Mouse (Mus musculus) heart, embryonic 11.5 days (tissue): Measurements from ENCODE around the gene Mfsd2a. TPM values are rescaled to one million over a fixed set of nuclear protein-coding genes. Genes with fewer than 3 reads are reported as not detected.

Experiments used
- ATAC-seq: fragments of 200-750 bp; cut with Nextera tagmentation; replicated peaks from 2 replicates; pipeline ENCODE4 v1.8.0; 2017; ENCODE audit warnings: moderate library complexity; ENCODE audit not compliant: insufficient number of reproducible peaks, low FRiP score, low TSS enrichment
- H3K27ac ChIP-seq: fragments of 300-500 bp; sonication (generic); 2 replicates; pipeline ENCODE4 v1.5.1; 2014; ENCODE audit warnings: mild to moderate bottlenecking, low read depth, low read length
- H3K27me3 ChIP-seq: fragments of 300-500 bp; sonication (generic); 2 replicates; pipeline ENCODE4 v1.6.1; 2014; ENCODE audit warnings: mild to moderate bottlenecking, low read length, mixed read lengths; ENCODE audit not compliant: control insufficient read depth, insufficient read depth
- H3K36me3 ChIP-seq: fragments of 300-500 bp; sonication (generic); 2 replicates; pipeline ENCODE4 v1.6.1; 2014; ENCODE audit warnings: mild to moderate bottlenecking, low read length, moderate library complexity, mixed read lengths; ENCODE audit not compliant: control insufficient read depth, insufficient read depth
- H3K4me1 ChIP-seq: fragments of 300-500 bp; sonication (generic); 2 replicates; pipeline ENCODE4 v1.6.1; 2014; ENCODE audit warnings: low read length; ENCODE audit not compliant: control insufficient read depth, insufficient read depth
- H3K4me2 ChIP-seq: fragments of 300-500 bp; sonication (generic); 2 replicates; pipeline ENCODE4 v1.6.1; 2014; ENCODE audit warnings: mild to moderate bottlenecking, moderate library complexity
- H3K4me3 ChIP-seq: fragments of 300-500 bp; sonication (generic); 2 replicates; pipeline ENCODE4 v1.5.1; 2014; ENCODE audit warnings: low read depth, low read length
- H3K9ac ChIP-seq: fragments of 300-500 bp; sonication (generic); 2 replicates; pipeline ENCODE4 v1.6.1; 2014; ENCODE audit warnings: mild to moderate bottlenecking, low read depth, low read length, moderate library complexity
- H3K9me3 ChIP-seq: fragments of 300-500 bp; sonication (generic); replicated peaks from 2 replicates; pipeline ENCODE4 v1.6.1; 2016; ENCODE audit warnings: low read length; ENCODE audit not compliant: control insufficient read depth
- WGBS: fragments of 180-500 bp; shearing (Covaris S2); extraction: QIAGEN DNeasy Blood & Tissue Kit; methylation state at CpG from one replicate; pipeline ENCODE4 v1.1.7; 2014; ENCODE audit not compliant: insufficient replicate concordance; 5-methylcytosine and 5-hydroxymethylcytosine counted together
- polyA plus RNA-seq: library from polyadenylated mRNA; unstranded; fragments of >200 nt; fragmentation: Nextera tagmentation; extraction: Ambion mirVana; gene quantifications from 2 replicates; pipeline ENCODE4 v1.2.1, GENCODE M21; 2014

Mfsd2a gene
- polyA plus RNA-seq, 1 experiment from 2014 or later, result 1.3 TPM

- Histone ChIP-seq H3K27ac (no peak overlapping the region), H3K4me1 (no peaks in the 10 kb centered on the region), H3K9ac (no peak overlapping the region), H3K36me3 (no peaks in the 10 kb centered on the region), H3K27me3 (no peaks in the 10 kb centered on the region), H3K4me3 (no peak overlapping the region), H3K9me3 (no peaks in the 10 kb centered on the region), H3K4me2 (no peak overlapping the region)
- ATAC-seq, result no peak
- WGBS, result 66% methylated on average over 9 of the region's 9 CpGs
Observed at GRCm38 (mm10) chr4:122935466-122936099, 25.4 kb downstream of the Mfsd2a start.

DNA sequence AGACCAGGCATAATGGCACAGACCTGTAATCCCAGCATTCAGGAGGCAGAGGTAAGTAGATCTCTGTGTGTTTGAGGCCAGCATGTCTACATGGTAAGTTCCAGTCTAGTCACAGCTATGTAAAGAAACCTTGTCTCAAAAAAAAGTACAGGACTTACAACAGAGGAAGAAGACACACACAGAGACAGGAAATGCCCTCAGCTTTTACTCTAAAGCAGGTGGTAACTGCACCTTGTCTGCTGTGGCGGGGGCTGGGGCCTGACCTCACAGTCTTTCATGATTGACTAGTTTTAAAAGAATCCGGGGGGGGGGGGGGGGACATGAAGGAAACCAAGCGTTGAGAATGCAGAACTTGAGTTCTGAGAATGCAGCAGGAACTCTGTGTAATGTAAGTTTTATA is 27.1 kb downstream of the Mfsd2a start:
- no peaks in the 10 kb centered on the region for H3K9me3 ChIP-seq
- H3K27ac ChIP-seq, result no peak overlapping the region
- no peaks in the 10 kb centered on the region for H3K27me3 ChIP-seq
- WGBS, result 44% methylated on average over 3 of the region's 3 CpGs
- ATAC-seq, result no peak
- no peaks in the 10 kb centered on the region for H3K36me3 ChIP-seq
- H3K9ac ChIP-seq, result no peak overlapping the region
- no peak overlapping the region for H3K4me3 ChIP-seq
- H3K4me1 ChIP-seq, result no peaks in the 10 kb centered on the region
- H3K4me2 ChIP-seq, result no peak overlapping the region

GRCm38 (mm10) chr4:122933051-122933591 is 27.9 kb downstream of the Mfsd2a start:
- H3K27me3 ChIP-seq, result no peaks in the 10 kb centered on the region
- H3K4me1 ChIP-seq, result no peaks in the 10 kb centered on the region
- no peak overlapping the region for H3K4me3 ChIP-seq
- no peak overlapping the region for H3K9ac ChIP-seq
- H3K9me3 ChIP-seq, result no peaks in the 10 kb centered on the region
- H3K27ac ChIP-seq, result no peak overlapping the region
- H3K4me2 ChIP-seq, result no peak overlapping the region
- no peak for ATAC-seq
- no peaks in the 10 kb centered on the region for H3K36me3 ChIP-seq
- 73% methylated on average over 3 of the region's 3 CpGs for WGBS

DNA sequence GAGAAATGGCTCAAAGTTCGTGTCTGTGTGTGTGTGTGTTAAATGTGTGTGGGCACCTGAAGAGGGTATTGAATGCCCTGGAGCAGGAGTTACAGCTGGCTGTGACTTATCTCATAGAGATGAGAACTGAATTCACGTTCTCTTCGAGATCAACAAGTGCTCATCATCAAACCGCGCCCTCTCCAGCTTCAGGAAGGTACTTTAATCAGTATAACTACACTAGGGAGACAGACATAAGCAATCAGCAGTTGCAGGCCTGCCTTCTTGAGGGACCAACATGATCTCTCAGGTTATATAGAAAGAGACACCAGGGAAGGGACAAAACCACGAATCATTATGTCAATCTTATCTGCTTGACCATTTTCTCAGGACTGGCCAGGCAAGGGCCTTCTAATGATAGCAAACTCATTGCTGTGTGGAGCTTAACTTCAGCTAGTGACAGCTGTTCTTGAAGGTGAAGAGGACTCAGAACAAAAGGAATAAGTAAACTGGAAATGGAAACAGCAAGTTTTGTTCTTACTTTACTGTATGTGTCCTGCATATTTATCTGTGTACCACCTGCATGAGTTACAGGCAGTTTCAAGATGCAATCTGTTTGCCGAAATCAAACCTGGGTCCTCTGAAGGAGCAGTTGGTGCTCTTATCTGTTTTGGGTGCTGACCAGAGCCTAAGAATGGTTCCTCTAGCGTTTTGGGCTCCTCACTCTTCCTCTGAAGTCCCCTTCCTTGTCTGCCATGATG is 28.6 kb downstream of the Mfsd2a start:
- Histone ChIP-seq H3K4me3 (no peak overlapping the region), H3K4me2 (no peak overlapping the region), H3K4me1 (no peaks in the 10 kb centered on the region), H3K36me3 (no peaks in the 10 kb centered on the region), H3K27ac (no peak overlapping the region), H3K9me3 (no peaks in the 10 kb centered on the region), H3K27me3 (no peaks in the 10 kb centered on the region), H3K9ac (no peak overlapping the region)
- ATAC-seq, result no peak
- 61% methylated on average over 8 of the region's 8 CpGs for WGBS

DNA sequence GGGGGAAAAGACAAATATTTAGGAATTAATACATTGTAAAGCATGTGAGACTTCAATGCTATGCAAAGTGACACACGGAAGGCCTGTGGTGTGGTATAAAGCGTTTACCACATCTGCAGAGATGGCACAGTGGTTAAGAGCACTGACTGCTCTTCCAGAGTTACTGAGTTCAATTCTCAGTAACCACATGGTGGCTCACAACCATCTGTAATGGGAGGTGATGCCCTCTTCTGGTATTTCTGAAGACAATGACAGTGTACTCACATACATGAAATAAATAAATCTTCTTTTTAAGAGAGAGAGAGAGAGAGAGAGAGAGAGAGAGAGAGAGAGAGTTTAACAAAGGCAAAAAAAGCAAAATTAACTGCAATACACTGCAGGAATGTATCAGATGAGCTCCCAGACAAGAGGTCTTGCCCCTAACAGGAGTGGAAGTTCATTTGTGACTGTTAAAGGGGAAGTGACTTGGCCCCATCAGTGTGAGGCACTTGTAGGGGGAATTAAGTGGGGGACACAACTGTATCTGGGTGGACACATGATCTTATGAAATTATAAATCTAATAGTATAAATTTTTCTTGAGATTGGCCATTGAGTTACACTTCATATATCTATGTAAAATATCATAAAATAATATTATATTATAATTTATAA is 29.9 kb downstream of the Mfsd2a start:
- H3K27me3 ChIP-seq, result no peaks in the 10 kb centered on the region
- WGBS, result 71% methylated on average over 2 of the region's 2 CpGs
- no peak for ATAC-seq
- H3K27ac ChIP-seq, result no peak overlapping the region
- H3K36me3 ChIP-seq, result no peaks in the 10 kb centered on the region
- H3K4me3 ChIP-seq, result no peak overlapping the region
- H3K4me1 ChIP-seq, result no peaks in the 10 kb centered on the region
- no peak overlapping the region for H3K9ac ChIP-seq
- H3K9me3 ChIP-seq, result no peaks in the 10 kb centered on the region
- no peak overlapping the region for H3K4me2 ChIP-seq

DNA sequence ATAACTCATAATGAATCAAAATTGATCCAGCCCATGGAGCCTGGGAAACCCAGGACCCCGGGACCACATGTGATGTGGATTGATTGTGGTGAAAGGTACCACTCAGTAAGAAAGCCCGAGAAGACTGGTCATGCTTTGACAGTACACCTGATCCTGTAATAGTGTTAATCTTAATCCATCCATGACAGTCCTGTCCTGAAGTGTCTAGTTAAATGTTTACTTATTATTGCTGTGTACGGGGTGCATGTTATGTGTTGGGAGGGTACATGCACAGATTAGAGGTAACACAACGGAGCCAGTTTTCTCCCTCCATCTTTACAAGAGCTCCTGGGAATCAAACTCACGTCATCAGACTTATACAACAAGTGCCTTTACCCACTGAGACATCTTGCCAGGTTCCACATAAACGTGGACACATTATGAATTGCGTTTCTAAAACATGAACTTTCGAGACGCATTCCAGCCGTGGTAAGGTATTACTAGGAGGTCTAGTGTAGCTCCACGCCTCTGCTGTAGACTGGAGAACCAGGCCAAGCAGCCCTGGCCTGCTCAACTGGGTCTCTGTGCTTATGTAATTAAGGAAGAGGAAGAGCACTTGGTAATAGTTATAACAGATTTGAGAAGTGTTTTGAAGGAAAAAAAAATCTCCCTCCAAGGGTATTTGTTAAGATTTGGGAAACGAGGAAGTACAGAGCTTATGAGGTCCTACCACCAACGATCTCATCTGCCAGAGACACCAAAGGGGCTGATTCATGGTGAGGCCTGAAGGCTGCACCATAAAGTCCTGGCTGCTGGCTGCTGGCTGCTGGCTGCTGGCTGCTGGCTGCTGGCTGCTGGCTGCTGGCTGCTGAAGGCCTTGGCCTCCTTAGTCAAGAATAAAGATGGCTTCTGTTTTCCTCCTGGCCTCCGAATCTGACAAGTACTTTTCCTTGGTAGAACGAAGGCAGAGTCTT is 37.3 kb downstream of the Mfsd2a start:
- Histone ChIP-seq H3K27ac (no peak overlapping the region), H3K36me3 (no peaks in the 10 kb centered on the region), H3K4me3 (no peak overlapping the region), H3K4me1 (no peaks in the 10 kb centered on the region), H3K4me2 (no peak overlapping the region), H3K9me3 (no peaks in the 10 kb centered on the region), H3K27me3 (no peaks in the 10 kb centered on the region), H3K9ac (no peak overlapping the region)
- no peak for ATAC-seq
- 82% methylated on average over 15 of the region's 15 CpGs for WGBS

DNA sequence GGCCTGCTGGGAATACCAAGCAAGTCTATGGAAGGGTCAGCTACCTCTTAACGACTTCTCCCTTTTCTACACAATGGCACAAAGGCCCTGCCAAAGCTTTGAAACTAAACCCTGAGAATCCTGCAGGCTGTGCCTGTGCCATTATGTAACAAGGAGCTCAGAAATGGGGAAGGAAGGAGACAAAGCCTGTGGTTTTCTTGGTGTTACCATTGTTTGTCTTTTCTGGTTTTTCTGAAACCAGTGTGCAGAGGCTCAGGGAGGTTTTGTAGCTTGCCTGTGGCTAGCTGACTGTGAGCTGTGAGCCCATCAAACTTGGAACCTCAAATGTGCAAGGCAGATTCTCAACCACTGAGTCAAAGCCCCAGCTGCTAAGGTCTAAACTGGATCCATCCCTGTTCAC is 38.1 kb downstream of the Mfsd2a start:
- no peak overlapping the region for H3K27ac ChIP-seq
- H3K4me2 ChIP-seq, result no peak overlapping the region
- no peak overlapping the region for H3K9ac ChIP-seq
- no peaks in the 10 kb centered on the region for H3K9me3 ChIP-seq
- 33% methylated on average over 1 of the region's 1 CpGs for WGBS
- no peaks in the 10 kb centered on the region for H3K27me3 ChIP-seq
- no peak overlapping the region for H3K4me3 ChIP-seq
- no peaks in the 10 kb centered on the region for H3K4me1 ChIP-seq
- ATAC-seq, result no peak
- no peaks in the 10 kb centered on the region for H3K36me3 ChIP-seq

DNA sequence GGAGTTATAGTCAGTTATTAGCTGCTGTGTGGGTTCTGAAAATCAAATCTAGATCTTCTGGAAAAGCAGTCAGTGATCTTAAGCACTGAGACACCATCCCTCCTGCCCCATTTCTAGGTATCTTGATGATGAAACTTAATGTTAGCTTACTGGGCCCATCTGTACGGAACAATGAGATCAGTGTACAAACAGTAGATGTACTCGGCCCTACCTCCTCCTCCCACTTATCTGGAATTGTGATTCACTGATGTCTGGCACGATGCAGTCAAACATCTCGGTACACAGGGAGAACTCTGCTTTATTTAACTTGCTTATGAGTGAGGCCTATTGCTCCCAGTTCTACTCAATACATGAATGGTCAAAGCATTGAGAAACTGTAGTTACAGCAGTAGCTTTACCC is 45.0 kb downstream of the Mfsd2a start:
- no peak for ATAC-seq
- WGBS, result 70% methylated on average over 4 of the region's 4 CpGs

More for the DNA sequence above, 45.0 kb downstream of the Mfsd2a start:
- Histone ChIP-seq H3K36me3 (no peaks in the 10 kb centered on the region), H3K27me3 (no peaks in the 10 kb centered on the region), H3K9me3 (peaks cover 3% of the 10 kb centered on the region; the same call in 1 of the 2 replicates), H3K27ac (no peak overlapping the region), H3K4me3 (no peak overlapping the region), H3K4me1 (no peaks in the 10 kb centered on the region), H3K9ac (no peak overlapping the region), H3K4me2 (no peak overlapping the region)
